In the genomic region with DNA sequence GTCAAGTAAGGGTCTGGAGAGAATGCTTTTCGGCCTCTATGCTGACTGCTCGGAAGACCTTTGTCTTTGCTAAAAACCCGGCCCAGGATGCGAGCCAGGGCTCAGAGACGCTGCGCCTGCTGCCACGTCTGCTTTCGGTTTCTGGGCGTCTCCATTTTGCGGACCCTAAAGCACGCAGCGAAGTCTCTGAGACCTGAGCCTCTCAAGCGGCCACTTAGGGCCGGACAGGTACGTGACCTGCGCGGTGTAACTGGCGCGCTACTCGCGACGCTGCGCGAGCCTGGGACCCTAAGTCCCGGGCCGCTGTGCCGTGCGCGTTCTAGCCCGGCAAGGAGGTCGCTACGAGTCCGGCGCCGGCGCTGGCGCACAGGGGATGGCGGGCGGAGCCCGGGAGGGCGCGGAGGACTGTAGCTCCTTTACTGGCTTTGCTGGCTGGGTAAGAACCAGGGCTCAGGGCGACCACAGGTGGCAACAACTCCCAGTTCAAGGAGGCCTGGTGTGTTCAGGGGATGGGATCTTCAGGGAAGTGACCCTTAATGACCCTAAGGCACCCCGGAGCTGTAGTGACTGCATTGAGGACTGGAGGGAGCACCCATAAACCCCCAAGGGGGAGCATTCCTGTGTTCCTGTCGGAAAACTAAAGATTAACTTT, we compare ENCODE assay signal across 8 mouse cellular contexts. TPM values are rescaled to one million over a fixed set of nuclear protein-coding genes. Genes with fewer than 3 reads are reported as not detected.
A peak's percentile ranks its signal among the peaks of the same experiment; 100 is the strongest.
DNase-seq lines count a peak whose midpoint lies in the region; ATAC-seq lines count a peak whose summit lies in the region.

A gene (plus strand): TSS at position 144 of the 652 bp plus-strand sequence.

- peak within 1 kb of the TSS; percentile 73 for H3K4me2 ChIP-seq in hindbrain, embryonic 13.5 days

- no peaks in the 10 kb centered on the region for H3K36me3 ChIP-seq in hindbrain, embryonic 13.5 days

- peak; percentile 82 for ATAC-seq in hindbrain, embryonic 13.5 days (ENCODE audit: low FRiP score)
- peak; percentile 54 for ATAC-seq in megakaryocyte, adult 5-6 weeks (ENCODE audit: poor library complexity, severe bottlenecking)

- peak; percentile 72 for DNase-seq in R1 (ENCODE audit: low read depth, low spot score)
- DNase-seq in cerebellum, postnatal 10 days: peak; percentile 79 to 83
- DNase-seq in frontal cortex, postnatal 36 days (ENCODE audit: low spot score in 2 of 2): peak; percentile 43 to 46
- no peak for DNase-seq in left cerebral cortex, adult 8-10 months (ENCODE audit: low spot score in 2 of 2)
- DNase-seq in right cerebral cortex, postnatal 10 days (ENCODE audit: low spot score in 2 of 2): peak; percentile 70 to 71
- peak; percentile 78 for DNase-seq in urinary bladder, postnatal 14 days (ENCODE audit: low spot score)

- H3K4me1 ChIP-seq in hindbrain, embryonic 13.5 days (replicated peaks): peaks cover 6% of the 10 kb centered on the region; the same call in 1 of the 2 replicates

- peak within 1 kb of the TSS; percentile 89 for H3K27ac ChIP-seq in hindbrain, embryonic 13.5 days

- no peaks in the 10 kb centered on the region for H3K27me3 ChIP-seq in hindbrain, embryonic 13.5 days

- WGBS in hindbrain, embryonic 13.5 days: under 1% methylated on average over 43 of the region's 45 CpGs

- H3K4me3 ChIP-seq in hindbrain, embryonic 13.5 days: peak within 1 kb of the TSS; percentile 63

- peak within 1 kb of the TSS; percentile 82 for H3K9ac ChIP-seq in hindbrain, embryonic 13.5 days

- no peaks in the 10 kb centered on the region for H3K9me3 ChIP-seq in hindbrain, embryonic 13.5 days

RNA-seq across cellular contexts. Expression of the gene that starts here (rescaled TPM):
- 16.5 and 17.2 TPM in 2 replicates for polyA plus RNA-seq in hindbrain, embryonic 13.5 days (2015; fragmentation: Nextera tagmentation; extraction: Ambion mirVana)
- 10 to 100 TPM; 22.7 to 37.5 (median 25.6) TPM for total RNA-seq in left cerebral cortex, adult 8-10 months (2022)
- total RNA-seq in megakaryocyte, adult 5-6 weeks (2015): 68.7 and 72.3 TPM in 2 replicates
- 117 and 130 TPM in 2 replicates for total RNA-seq in megakaryocyte, adult 5-6 weeks (2017)

Comparison
In these comparisons a context has a peak if more than half of its experiments do, and no peak if none do; other contexts are left out.
1. DNase-seq: peak in R1 (single experiment), cerebellum, postnatal 10 days (2 of 2), frontal cortex, postnatal 36 days (2 of 2), right cerebral cortex, postnatal 10 days (2 of 2) and urinary bladder, postnatal 14 days (single experiment); none in left cerebral cortex, adult 8-10 months (0 of 2).